ENCODE assay signal across 8 mouse cellular contexts in genomic region chr17:88274003-88274698, GRCm38 (mm10).
DNase-seq lines count a peak whose midpoint lies in the region; ATAC-seq and TF ChIP-seq lines count a peak whose summit lies in the region.

No protein-coding gene starts in this region.

- H3K9ac ChIP-seq in midbrain, embryonic 13.5 days (replicated peaks) = no peak overlapping the region
- no peak overlapping the region for H3K9ac ChIP-seq in midbrain, embryonic 11.5 days (ENCODE audit: low read length)
- H3K9ac ChIP-seq in hindbrain, embryonic 14.5 days = no peak overlapping the region
- no peak overlapping the region for H3K9ac ChIP-seq in lung, embryonic 14.5 days

- H3K9me3 ChIP-seq in midbrain, embryonic 13.5 days = no peaks in the 10 kb centered on the region
- H3K9me3 ChIP-seq in midbrain, embryonic 11.5 days (ENCODE audit: control insufficient read depth, low read length) = no peaks in the 10 kb centered on the region
- H3K9me3 ChIP-seq in hindbrain, embryonic 14.5 days (ENCODE audit: control insufficient read depth, low read length) = no peaks in the 10 kb centered on the region
- no peaks in the 10 kb centered on the region for H3K9me3 ChIP-seq in lung, embryonic 14.5 days (ENCODE audit: low read depth, low read length)

- no peaks in the 10 kb centered on the region for H3K27me3 ChIP-seq in midbrain, embryonic 13.5 days
- H3K27me3 ChIP-seq in midbrain, embryonic 11.5 days (ENCODE audit: control insufficient read depth, insufficient read depth, low read length) = no peaks in the 10 kb centered on the region
- H3K27me3 ChIP-seq in hindbrain, embryonic 14.5 days (ENCODE audit: control insufficient read depth, insufficient read depth, low read length) = no peaks in the 10 kb centered on the region
- H3K27me3 ChIP-seq in lung, embryonic 14.5 days (ENCODE audit: insufficient read depth, low read length) = no peaks in the 10 kb centered on the region
- no peaks in the 10 kb centered on the region for H3K27me3 ChIP-seq in splenic B cell, adult 2 months (ENCODE audit: control insufficient read depth, insufficient read depth, low read length, poor library complexity, severe bottlenecking)

- no peak for DNase-seq in midbrain, embryonic 11.5 days (ENCODE audit: low spot score, missing footprints)
- peak; percentile 57 for DNase-seq in brain, embryonic 14.5 days (ENCODE audit: low read depth)
- DNase-seq in hindbrain, embryonic 14.5 days (ENCODE audit: low spot score) = no peak
- DNase-seq in lung, embryonic 14.5 days = peak; percentile 84
- DNase-seq in splenic B cell, adult 2 months (ENCODE audit: low read depth, low spot score) = peak; percentile 26
- no peak for DNase-seq in urinary bladder, postnatal 36 days (ENCODE audit: low spot score in 2 of 2)
- no peak for DNase-seq in spleen, postnatal 10 days (ENCODE audit: low spot score in 2 of 2)

- H3K4me2 ChIP-seq in midbrain, embryonic 13.5 days (replicated peaks) = no peak overlapping the region
- H3K4me2 ChIP-seq in midbrain, embryonic 11.5 days = no peak overlapping the region
- H3K4me2 ChIP-seq in hindbrain, embryonic 14.5 days (replicated peaks) = peak overlapping the region; percentile 25; the same call in 1 of the 2 replicates
- no peak overlapping the region for H3K4me2 ChIP-seq in lung, embryonic 14.5 days

- TF ChIP-seq POLR2A in brain, embryonic 14.5 days (IDR thresholded peaks at IDR 0.05; ENCODE audit: borderline replicate concordance, extremely low read depth, insufficient read depth, insufficient read length, poor library complexity, severe bottlenecking) = no peak

- H3K36me3 ChIP-seq in midbrain, embryonic 13.5 days = no peaks in the 10 kb centered on the region
- no peaks in the 10 kb centered on the region for H3K36me3 ChIP-seq in midbrain, embryonic 11.5 days (ENCODE audit: control insufficient read depth, insufficient read depth, low read length)
- no peaks in the 10 kb centered on the region for H3K36me3 ChIP-seq in hindbrain, embryonic 14.5 days (replicated peaks; ENCODE audit: control insufficient read depth, insufficient read depth)
- no peaks in the 10 kb centered on the region for H3K36me3 ChIP-seq in lung, embryonic 14.5 days (ENCODE audit: insufficient read depth)
- H3K36me3 ChIP-seq in splenic B cell, adult 2 months (ENCODE audit: control insufficient read depth, insufficient read depth, low read length, poor library complexity, severe bottlenecking) = no peaks in the 10 kb centered on the region

- no peak for TF ChIP-seq CTCF in brain, embryonic 14.5 days (IDR thresholded peaks at IDR 0.05; ENCODE audit: borderline replicate concordance, extremely low read depth, insufficient read depth, insufficient read length)
- no peak for TF ChIP-seq CTCF in lung, embryonic 14.5 days (IDR thresholded peaks at IDR 0.05; ENCODE audit: low read depth)

- ATAC-seq in midbrain, embryonic 13.5 days = 0 out of 2 replicates have a peak, but pooled peaks have one; percentile 48
- ATAC-seq in midbrain, embryonic 11.5 days (ENCODE audit: low FRiP score) = no peak
- 0 out of 2 replicates have a peak, but pooled peaks have one; percentile 49 for ATAC-seq in hindbrain, embryonic 14.5 days (ENCODE audit: low FRiP score)
- ATAC-seq in lung, embryonic 14.5 days (ENCODE audit: insufficient read depth) = peak; percentile 72

- WGBS in midbrain, embryonic 13.5 days = 78% methylated on average over 14 of the region's 14 CpGs
- 85% methylated on average over 14 of the region's 14 CpGs for WGBS in midbrain, embryonic 11.5 days
- WGBS in hindbrain, embryonic 14.5 days = 56% methylated on average over 14 of the region's 14 CpGs
- WGBS in lung, embryonic 14.5 days = 48% methylated on average over 14 of the region's 14 CpGs

- peaks cover 10% of the 10 kb centered on the region for H3K4me1 ChIP-seq in midbrain, embryonic 13.5 days (replicated peaks)
- no peaks in the 10 kb centered on the region for H3K4me1 ChIP-seq in midbrain, embryonic 11.5 days (ENCODE audit: control insufficient read depth, insufficient read depth, low read length)
- peaks cover 10% of the 10 kb centered on the region for H3K4me1 ChIP-seq in hindbrain, embryonic 14.5 days (replicated peaks; ENCODE audit: control insufficient read depth, insufficient read depth, low read length)
- no peaks in the 10 kb centered on the region for H3K4me1 ChIP-seq in lung, embryonic 14.5 days (ENCODE audit: insufficient read depth)

- no peak overlapping the region for H3K4me3 ChIP-seq in midbrain, embryonic 13.5 days (replicated peaks)
- H3K4me3 ChIP-seq in midbrain, embryonic 11.5 days (ENCODE audit: low read depth, low read length) = no peak overlapping the region
- H3K4me3 ChIP-seq in hindbrain, embryonic 14.5 days (replicated peaks; ENCODE audit: low read length) = no peak overlapping the region
- H3K4me3 ChIP-seq in lung, embryonic 14.5 days (ENCODE audit: low read depth, low read length) = no peak overlapping the region

- H3K27ac ChIP-seq in midbrain, embryonic 13.5 days = peak overlapping the region; percentile 35; the same call in 1 of the 2 replicates
- no peak overlapping the region for H3K27ac ChIP-seq in midbrain, embryonic 11.5 days (ENCODE audit: low read depth, low read length)
- peak overlapping the region; percentile 82 for H3K27ac ChIP-seq in hindbrain, embryonic 14.5 days
- peak overlapping the region; percentile 67 for H3K27ac ChIP-seq in lung, embryonic 14.5 days (ENCODE audit: low read depth)

Comparison
In these comparisons a context has a peak if more than half of its experiments do, and no peak if none do; other contexts are left out.
1. DNase-seq: peak in brain, embryonic 14.5 days (single experiment), lung, embryonic 14.5 days (single experiment) and splenic B cell, adult 2 months (single experiment); none in midbrain, embryonic 11.5 days (single experiment), hindbrain, embryonic 14.5 days (single experiment), urinary bladder, postnatal 36 days (0 of 2) and spleen, postnatal 10 days (0 of 2).